Mouse (Mus musculus) CH12.LX (cell line): ENCODE data around the gene Cryga. TPM values are rescaled to one million over a fixed set of nuclear protein-coding genes. Genes with fewer than 3 reads are reported as not detected.

Source experiments
- DNase-seq: peaks from one replicate; pipeline ENCODE4 v3.0.0-alpha.2; 2013; ENCODE audit errors: extremely low read depth
- H3K27ac ChIP-seq: 2 replicates; pipeline ENCODE4 v1.5.1; 2012; ENCODE audit warnings: low read depth, mild to moderate bottlenecking, control low read depth, moderate library complexity; ENCODE audit not compliant: insufficient read depth
- H3K27me3 ChIP-seq: replicated peaks from 2 replicates; pipeline ENCODE3; 2012; ENCODE audit warnings: inconsistent platforms
- H3K36me3 ChIP-seq, 2 experiments: replicated peaks in 1 of 2; 2 replicates each; pipeline versions ENCODE3 to v1.6.1; 2012; ENCODE audit warnings: inconsistent platforms in 1 of 2, low read length in 1 of 2, mild to moderate bottlenecking in 1 of 2, mixed read lengths in 1 of 2, moderate library complexity in 1 of 2; ENCODE audit not compliant: control insufficient read depth in 1 of 2, insufficient read depth in 1 of 2
- H3K4me1 ChIP-seq, 2 experiments: 2 replicates each; pipeline ENCODE4 v1.6.1; 2012; ENCODE audit warnings: inconsistent platforms in 1 of 2, moderate library complexity in 1 of 2; ENCODE audit not compliant: insufficient read depth in 2 of 2, control insufficient read depth in 1 of 2
- H3K4me2 ChIP-seq: 2 replicates; pipeline ENCODE4 v1.6.1; 2012; ENCODE audit warnings: low read depth, mild to moderate bottlenecking, control low read depth; ENCODE audit not compliant: poor library complexity, insufficient read depth, severe bottlenecking
- H3K4me3 ChIP-seq, 3 experiments: fragments of 150-350 bp in 1 of 3; sonication (generic) in 1 of 3; replicated peaks in 1 of 3; 2 replicates each; pipeline versions ENCODE3 to v1.5.1; 2011 to 2012; ENCODE audit warnings: low read depth in 2 of 3, low read length in 2 of 3, mild to moderate bottlenecking in 2 of 3, moderate library complexity in 2 of 3, control low read depth in 1 of 3, improper control_type of control experiment in 1 of 3, inconsistent platforms in 1 of 3, mixed read lengths in 1 of 3; ENCODE audit not compliant: poor library complexity in 1 of 3
- H3K79me2 ChIP-seq: replicated peaks from 2 replicates; pipeline ENCODE4 v1.6.1; 2012; ENCODE audit warnings: mild to moderate bottlenecking, moderate library complexity; ENCODE audit not compliant: control insufficient read depth, poor library complexity, insufficient read depth, severe bottlenecking; ENCODE audit errors: extremely low read depth
- H3K9ac ChIP-seq: 2 replicates; pipeline ENCODE4 v1.6.1; 2012; ENCODE audit warnings: low read depth, mild to moderate bottlenecking, control low read depth, moderate library complexity; ENCODE audit not compliant: insufficient read depth
- H3K9me3 ChIP-seq: replicated peaks from 2 replicates; pipeline ENCODE3; 2012; ENCODE audit warnings: low read length, inconsistent platforms, mixed read lengths
- BHLHE40 ChIP-seq: IDR thresholded peaks from 2 replicates; pipeline ENCODE4 v1.6.1; 2011; ENCODE audit warnings: mild to moderate bottlenecking, low read depth, low read length, improper control_type of control experiment
- CHD1 ChIP-seq: IDR thresholded peaks from 2 replicates; pipeline ENCODE4 v1.6.1; 2012; ENCODE audit warnings: low read depth, low read length, improper control_type of control experiment, inconsistent platforms
- E2F4 ChIP-seq: IDR thresholded peaks from 2 replicates; pipeline ENCODE4 v1.6.1; 2011; ENCODE audit warnings: low read depth, low read length, improper control_type of control experiment; ENCODE audit not compliant: insufficient replicate concordance
- ELF1 ChIP-seq: IDR thresholded peaks from 2 replicates; pipeline ENCODE4 v1.6.1; 2014; ENCODE audit warnings: low read depth, mild to moderate bottlenecking, inconsistent platforms, low read length, improper control_type of control experiment
- ETS1 ChIP-seq: conservative IDR thresholded peaks from 2 replicates; pipeline ENCODE4 v1.6.1; 2012; ENCODE audit warnings: low read depth, mild to moderate bottlenecking, inconsistent platforms, low read length, improper control_type of control experiment, moderate library complexity
- HCFC1 ChIP-seq: IDR thresholded peaks from 2 replicates; pipeline ENCODE4 v1.6.1; 2012; ENCODE audit warnings: low read depth, mild to moderate bottlenecking, inconsistent platforms, low read length, improper control_type of control experiment
- IRF4 ChIP-seq: IDR thresholded peaks from 2 replicates; pipeline ENCODE4 v1.6.1; 2014; ENCODE audit warnings: low read depth, mild to moderate bottlenecking, inconsistent platforms, low read length, improper control_type of control experiment
- JUN ChIP-seq: IDR thresholded peaks from 2 replicates; pipeline ENCODE4 v1.6.1; 2011; ENCODE audit warnings: low read depth, mild to moderate bottlenecking, low read length, improper control_type of control experiment, moderate library complexity; ENCODE audit not compliant: insufficient read depth
- JUND ChIP-seq: conservative IDR thresholded peaks from 2 replicates; pipeline ENCODE4 v1.6.1; 2011; ENCODE audit warnings: low read depth, low read length, improper control_type of control experiment
- KAT2A ChIP-seq: IDR thresholded peaks from 2 replicates; pipeline ENCODE4 v1.6.1; 2012; ENCODE audit warnings: low read length, improper control_type of control experiment, inconsistent platforms; ENCODE audit not compliant: insufficient replicate concordance
- MAFK ChIP-seq: IDR thresholded peaks from 2 replicates; pipeline ENCODE4 v1.6.1; 2011; ENCODE audit warnings: low read length, improper control_type of control experiment; ENCODE audit not compliant: insufficient replicate concordance
- POLR2AphosphoS2 ChIP-seq: IDR thresholded peaks from 2 replicates; pipeline ENCODE4 v1.6.1; 2011; ENCODE audit warnings: low read depth, low read length, improper control_type of control experiment
- SIN3A ChIP-seq: IDR thresholded peaks from 2 replicates; pipeline ENCODE4 v1.6.1; 2012; ENCODE audit warnings: low read length, improper control_type of control experiment, inconsistent platforms
- TBP ChIP-seq: conservative IDR thresholded peaks from 2 replicates; pipeline ENCODE4 v1.6.1; 2011; ENCODE audit warnings: low read depth, low read length, improper control_type of control experiment
- TCF12 ChIP-seq: IDR thresholded peaks from 2 replicates; pipeline ENCODE4 v1.6.1; 2014; ENCODE audit warnings: low read depth, mild to moderate bottlenecking, inconsistent platforms, low read length, improper control_type of control experiment
- USF2 ChIP-seq: conservative IDR thresholded peaks from 2 replicates; pipeline ENCODE4 v1.6.1; 2011; ENCODE audit warnings: low read depth, low read length, improper control_type of control experiment
- ZKSCAN1 ChIP-seq: IDR thresholded peaks from 2 replicates; pipeline ENCODE4 v1.6.1; 2012; ENCODE audit warnings: low read depth, inconsistent platforms, low read length, improper control_type of control experiment, borderline replicate concordance
- ZMIZ1 ChIP-seq: IDR thresholded peaks from 2 replicates; pipeline ENCODE4 v1.6.1; 2012; ENCODE audit warnings: low read depth, mild to moderate bottlenecking, inconsistent platforms, low read length, improper control_type of control experiment
- ZNF384 ChIP-seq: IDR thresholded peaks from 2 replicates; pipeline ENCODE4 v1.6.1; 2012; ENCODE audit warnings: low read depth, low read length, improper control_type of control experiment, inconsistent platforms
- dilution Hi-C: fragments of 300-500 bp; cut with MboI; formaldehyde crosslinking; loops from 2 replicates; pipeline ENCODE4 v1.14.3; 2020; ENCODE audit warnings: low sequenced_read_pairs; ENCODE audit not compliant: extremely low pct_unique_long_range_greater_than_20kb, extremely low pct_ligation_motif_present
- in situ Hi-C: fragments of 300-500 bp; cut with MboI; formaldehyde crosslinking; loops from 3 replicates; pipeline ENCODE4 v1.14.3; 2019; ENCODE audit warnings: low sequenced_read_pairs, low pct_ligation_motif_present, low pct_unique_long_range_greater_than_20kb, mixed read lengths
- polyA plus RNA-seq: library from polyadenylated mRNA; unstranded; fragments of >175 nt; gene quantifications from 2 replicates; pipeline ENCODE4 v1.2.1, GENCODE M21; 2012; ENCODE audit warnings: low read depth; ENCODE audit not compliant: insufficient read length
- total RNA-seq, 2 experiments: library from RNA; depleted of rRNA; stranded (reverse); fragments of 300-350 nt in 1 of 2; fragments of >200 nt in 1 of 2; gene quantifications; 2 replicates each; pipeline ENCODE4 v1.2.3; 2012 to 2014

Cryga gene
- total and polyA plus RNA-seq, 3 experiments: not detected

GRCm38 (mm10) chr1:65129634-65130180, 26.5 kb upstream of the Cryga start:
- Histone ChIP-seq H3K79me2 (no peaks in the 10 kb centered on the region), H3K9me3 (no peaks in the 10 kb centered on the region), H3K4me2 (no peak overlapping the region), H3K4me3 (no peak overlapping the region), H3K27ac (no peak overlapping the region), H3K27me3 (no peaks in the 10 kb centered on the region), H3K4me1 (peaks cover 0 to 3% of the 10 kb centered on the region in 2 experiments; a peak in 1 of 4 replicates), H3K36me3 (no peaks in the 10 kb centered on the region), H3K9ac (no peak overlapping the region)
- TF ChIP-seq HCFC1 (no peak), TCF12 (no peak), IRF4 (no peak), CHD1 (no peak), JUND (no peak), ZKSCAN1 (no peak), KAT2A (no peak)
- dilution Hi-C loops (no loop called here), in situ Hi-C loops (no loop called here)
- DNase-seq: no peak

GRCm38 (mm10) chr1:65122574-65123372, 19.6 kb upstream of the Cryga start, which contains the start of gene D630023F18Rik:
Gene D630023F18Rik, minus strand, starts transcription at chr1:65123214.
- no peak for TF ChIP-seq ZKSCAN1
- no peak for TF ChIP-seq JUN
- no peak for TF ChIP-seq ETS1
- TF ChIP-seq E2F4: no peak
- no peak for TF ChIP-seq POLR2AphosphoS2
- TF ChIP-seq BHLHE40: no peak
- no peak for TF ChIP-seq ZNF384
- TF ChIP-seq ELF1: no peak
- no peak for TF ChIP-seq MAFK
- TF ChIP-seq ZMIZ1: no peak
- TF ChIP-seq SIN3A: no peak
- TF ChIP-seq USF2: no peak
- no peak for TF ChIP-seq TBP
- H3K27me3 ChIP-seq: no peaks in the 10 kb centered on the region
- in situ Hi-C loops: no loop called here
- no peaks in the 10 kb centered on the region for H3K79me2 ChIP-seq
- no peak within 1 kb of the TSS for H3K9ac ChIP-seq
- H3K4me2 ChIP-seq: 0 out of 2 replicates have a peak within 1 kb of the TSS, but pooled peaks have one; percentile 55
- no peak within 1 kb of the TSS for H3K27ac ChIP-seq
- dilution Hi-C loops: no loop called here
- H3K36me3 ChIP-seq: no peaks in the 10 kb centered on the region
- peak within 1 kb of the TSS in 2 of 3 experiments; percentile 25 to 28 for H3K4me3 ChIP-seq
- no peak for DNase-seq
- no peaks in the 10 kb centered on the region for H3K4me1 ChIP-seq
- H3K9me3 ChIP-seq: no peaks in the 10 kb centered on the region
